12 mouse cellular contexts compared by ENCODE assay signal in genomic region chr4:138258663-138259062, GRCm38 (mm10).
"Had no signal": no experiment of that assay in that cellular context is flagged by ENCODE, and none has a peak within 500 bp of the region (broad histone marks: within the 10 kb centered on the region; RNA-seq: fewer than 3 reads in every experiment).

No protein-coding gene starts in this region.

- DNase-seq: lung, adult 18-20 months; lung, embryonic 14.5 days; lung, postnatal 10 days; midbrain, embryonic 14.5 days; retina, postnatal 1 day; right cerebral cortex, adult 18-20 months; right cerebral cortex, postnatal 25 days; right cerebral cortex, postnatal 4 days; spleen, adult 18-20 months; thymus, adult 18-20 months; thymus, postnatal 14 days; thymus, postnatal 36 days had no signal
